ENCODE assay signal across 18 mouse cellular contexts in the genomic region with DNA sequence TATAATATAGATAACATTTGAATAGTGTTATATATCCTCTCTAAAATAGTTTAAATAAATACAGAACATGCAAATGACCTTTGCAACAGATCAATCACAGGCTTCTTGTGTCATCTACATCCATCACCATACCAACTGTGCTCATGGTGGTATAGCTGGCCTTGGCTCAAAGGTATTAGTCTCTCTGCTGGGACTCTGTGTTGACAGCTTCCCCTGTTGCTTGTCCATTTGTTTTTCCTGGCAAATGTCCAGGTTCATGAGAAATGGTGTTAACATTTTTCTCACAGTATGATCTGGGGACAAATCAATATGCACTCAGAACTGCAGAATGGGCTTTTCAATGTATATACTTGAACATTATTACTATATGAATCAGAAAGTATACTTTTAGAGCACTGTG.
DNase-seq lines count a peak whose midpoint lies in the region; ATAC-seq lines count a peak whose summit lies in the region.
"Had no signal": no experiment of that assay in that cellular context is flagged by ENCODE, and none has a peak within 500 bp of the region (broad histone marks: within the 10 kb centered on the region; RNA-seq: fewer than 3 reads in every experiment).

No protein-coding gene starts in this region.

- no peaks in the 10 kb centered on the region for H3K9me3 ChIP-seq in embryonic facial prominence, embryonic 14.5 days (ENCODE audit: control insufficient read depth, low read length)
- no peaks in the 10 kb centered on the region for H3K9me3 ChIP-seq in embryonic facial prominence, embryonic 10.5 days
- H3K9me3 ChIP-seq in kidney, embryonic 14.5 days (ENCODE audit: control insufficient read depth, low read length), result no peaks in the 10 kb centered on the region
- H3K9me3 ChIP-seq: heart, embryonic 10.5 days; lung, embryonic 15.5 days; neural tube, embryonic 15.5 days had no signal

- H3K27ac ChIP-seq in embryonic facial prominence, embryonic 14.5 days (replicated peaks; ENCODE audit: low read depth, low read length), result no peak overlapping the region
- H3K27ac ChIP-seq in embryonic facial prominence, embryonic 10.5 days (replicated peaks), result no peak overlapping the region
- H3K27ac ChIP-seq in kidney, embryonic 14.5 days (ENCODE audit: low read depth, low read length), result no peak overlapping the region
- H3K27ac ChIP-seq: heart, embryonic 10.5 days; lung, embryonic 15.5 days; neural tube, embryonic 15.5 days; stomach, postnatal 0 days had no signal

- H3K4me3 ChIP-seq in embryonic facial prominence, embryonic 14.5 days (ENCODE audit: low read depth, low read length), result no peak overlapping the region
- H3K4me3 ChIP-seq in embryonic facial prominence, embryonic 10.5 days, result no peak overlapping the region
- H3K4me3 ChIP-seq in kidney, embryonic 14.5 days (ENCODE audit: low read length), result no peak overlapping the region
- H3K4me3 ChIP-seq: heart, embryonic 10.5 days; lung, embryonic 15.5 days; neural tube, embryonic 15.5 days had no signal

- H3K27me3 ChIP-seq in embryonic facial prominence, embryonic 14.5 days (replicated peaks; ENCODE audit: control insufficient read depth, insufficient read depth, low read length), result no peaks in the 10 kb centered on the region
- H3K27me3 ChIP-seq in embryonic facial prominence, embryonic 10.5 days (replicated peaks; ENCODE audit: low read depth, poor library complexity, severe bottlenecking), result no peaks in the 10 kb centered on the region
- H3K27me3 ChIP-seq in kidney, embryonic 14.5 days (ENCODE audit: control insufficient read depth, insufficient read depth, low read length), result no peaks in the 10 kb centered on the region; the same call in 1 of the 2 replicates
- H3K27me3 ChIP-seq: lung, embryonic 15.5 days; neural tube, embryonic 15.5 days had no signal

- intact Hi-C loops in heart, postnatal 14 days (cut with DNase I), result no loop called here

- H3K36me3 ChIP-seq in embryonic facial prominence, embryonic 14.5 days (ENCODE audit: control insufficient read depth, insufficient read depth, low read length), result no peaks in the 10 kb centered on the region
- no peaks in the 10 kb centered on the region for H3K36me3 ChIP-seq in embryonic facial prominence, embryonic 10.5 days (replicated peaks)
- H3K36me3 ChIP-seq in kidney, embryonic 14.5 days (ENCODE audit: control insufficient read depth, insufficient read depth, low read length), result no peaks in the 10 kb centered on the region
- H3K36me3 ChIP-seq: heart, embryonic 10.5 days; lung, embryonic 15.5 days; neural tube, embryonic 15.5 days had no signal

- no peak overlapping the region for H3K4me2 ChIP-seq in embryonic facial prominence, embryonic 14.5 days (ENCODE audit: low read depth, low read length)
- no peak overlapping the region for H3K4me2 ChIP-seq in kidney, embryonic 14.5 days (replicated peaks; ENCODE audit: low read depth, low read length)
- H3K4me2 ChIP-seq: liver, embryonic 11.5 days; lung, embryonic 15.5 days; neural tube, embryonic 15.5 days had no signal

- ATAC-seq in embryonic facial prominence, embryonic 14.5 days (ENCODE audit: low read depth), result no peak
- no peak for ATAC-seq in kidney, embryonic 14.5 days (ENCODE audit: low FRiP score, low TSS enrichment)
- ATAC-seq in erythroid progenitor cell, adult 5-6 weeks (replicated peaks; ENCODE audit: low FRiP score, poor library complexity, severe bottlenecking), result no peak
- ATAC-seq: intestine, embryonic 16.5 days had no signal

- H3K9ac ChIP-seq in embryonic facial prominence, embryonic 14.5 days (ENCODE audit: low read depth, low read length), result no peak overlapping the region
- H3K9ac ChIP-seq in kidney, embryonic 14.5 days (ENCODE audit: low read depth, low read length), result no peak overlapping the region
- H3K9ac ChIP-seq: lung, embryonic 15.5 days; neural tube, embryonic 15.5 days had no signal

- peak; percentile 9 for DNase-seq in embryonic facial prominence, embryonic 14.5 days (ENCODE audit: low spot score)
- no peak for DNase-seq in embryonic facial prominence, embryonic 10.5 days (ENCODE audit: low spot score)
- DNase-seq in retina, postnatal 1 day, result peak; percentile 4
- no peak for DNase-seq in retina, embryonic 14.5 days (ENCODE audit: low spot score)
- peak; percentile 56 to 74 for DNase-seq in cerebellum, postnatal 25 days
- DNase-seq in heart, postnatal 14 days, result no peak
- DNase-seq: B cell, adult 2 months; gastrocnemius, postnatal 25 days; kidney, postnatal 25 days; thymus, postnatal 25 days had no signal

- H3K4me1 ChIP-seq in embryonic facial prominence, embryonic 14.5 days (ENCODE audit: control insufficient read depth, insufficient read depth, low read length), result no peaks in the 10 kb centered on the region
- no peaks in the 10 kb centered on the region for H3K4me1 ChIP-seq in embryonic facial prominence, embryonic 10.5 days
- no peaks in the 10 kb centered on the region for H3K4me1 ChIP-seq in kidney, embryonic 14.5 days (ENCODE audit: control insufficient read depth, insufficient read depth, low read length)
- H3K4me1 ChIP-seq: heart, embryonic 10.5 days; lung, embryonic 15.5 days; neural tube, embryonic 15.5 days had no signal

Comparison
In these comparisons a context has a peak if more than half of its experiments do, and no peak if none do; other contexts are left out.
1. DNase-seq: peak in embryonic facial prominence, embryonic 14.5 days (single experiment), retina, postnatal 1 day (single experiment) and cerebellum, postnatal 25 days (2 of 2); none in embryonic facial prominence, embryonic 10.5 days (single experiment), retina, embryonic 14.5 days (single experiment) and heart, postnatal 14 days (0 of 2).